Mouse (Mus musculus): ENCODE results near the gene Asb6.

DNA sequence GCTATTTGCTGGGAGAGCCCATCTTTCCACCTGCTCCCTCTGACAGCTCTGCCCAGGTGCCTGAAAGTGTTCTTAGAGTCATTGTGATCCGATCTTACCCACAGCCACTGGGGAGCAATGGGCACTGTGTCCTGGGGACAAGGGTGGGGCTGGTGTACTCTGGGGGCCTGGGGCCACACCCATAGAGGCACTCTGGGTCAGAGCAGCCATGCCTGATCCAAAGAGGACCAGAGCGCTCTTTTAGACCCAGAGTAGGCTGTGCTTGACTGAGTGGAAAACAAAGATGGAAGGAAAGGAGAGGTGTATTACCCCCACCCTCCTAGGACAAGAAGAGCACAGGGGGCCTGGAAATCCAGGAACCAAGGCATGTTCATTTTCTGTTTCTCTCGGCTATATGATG is 26.5 kb downstream of the Asb6 start, which contains the start of gene 1700001O22Rik:
- no peak for TF ChIP-seq POLR2A (IDR thresholded peaks at IDR 0.05; ENCODE audit: insufficient read depth, low read depth, low read length)
- TF ChIP-seq CTCF (IDR thresholded peaks at IDR 0.05): no peak
- no peak for TF ChIP-seq EP300 (IDR thresholded peaks at IDR 0.05; ENCODE audit: insufficient read depth, low read depth, low read length)

Data from heart, adult 2 months (tissue).